Comparison of ENCODE assay signal across 9 mouse cellular contexts in the genomic region with DNA sequence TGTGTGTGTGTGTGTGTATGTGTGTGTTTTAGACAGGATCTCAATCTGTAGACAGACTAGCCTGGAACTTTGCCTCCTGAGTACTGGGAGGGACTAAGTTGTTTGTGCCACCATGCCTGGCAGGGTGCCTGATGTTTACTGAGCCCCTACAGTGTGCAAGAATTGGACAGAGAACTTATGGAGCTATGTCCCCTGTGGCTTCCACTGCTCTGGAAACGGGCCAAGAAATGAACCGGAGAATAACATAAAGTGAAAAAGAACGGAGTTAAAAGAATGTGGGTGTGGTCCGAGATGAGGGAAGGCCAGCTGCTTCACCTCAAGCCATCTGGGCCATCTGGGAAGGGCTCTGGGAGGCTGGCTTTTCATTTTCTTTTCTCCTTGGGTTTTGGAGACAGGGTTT. TPM values are rescaled to one million over a fixed set of nuclear protein-coding genes. Genes with fewer than 3 reads are reported as not detected.
DNase-seq lines count a peak whose midpoint lies in the region; ATAC-seq and TF ChIP-seq lines count a peak whose summit lies in the region.
"Had no signal": no experiment of that assay in that cellular context is flagged by ENCODE, and none has a peak within 500 bp of the region (broad histone marks: within the 10 kb centered on the region; RNA-seq: fewer than 3 reads in every experiment).

No protein-coding gene starts in this region.

- no peak overlapping the region for H3K4me2 ChIP-seq in lung, embryonic 14.5 days
- H3K4me2 ChIP-seq: liver, embryonic 13.5 days had no signal

- TF ChIP-seq CTCF in lung, embryonic 14.5 days (IDR thresholded peaks at IDR 0.05; ENCODE audit: low read depth), result no peak

- no peak overlapping the region for H3K9ac ChIP-seq in lung, embryonic 14.5 days
- H3K9ac ChIP-seq: liver, embryonic 13.5 days had no signal

- intact Hi-C loops in heart, postnatal 14 days (cut with DNase I), result loop anchor here (5.0 kb wide), 1 partner anchor 73 kb away; the partner anchor contains the start of genes Iqcd and Tpcn1

- 10% methylated on average over 4 of the region's 4 CpGs for WGBS in lung, embryonic 14.5 days

- no peak overlapping the region for H3K27ac ChIP-seq in lung, embryonic 14.5 days (ENCODE audit: low read depth)
- H3K27ac ChIP-seq: liver, embryonic 13.5 days had no signal

- H3K27me3 ChIP-seq in lung, embryonic 14.5 days (ENCODE audit: insufficient read depth, low read length), result no peaks in the 10 kb centered on the region

- DNase-seq in kidney, adult 11 months, result peak; percentile 29
- no peak for DNase-seq in kidney, adult 8-10 months
- peak; percentile 63 for DNase-seq in MN1 (ENCODE audit: low spot score)
- peak; percentile 48 to 61 for DNase-seq in heart, postnatal 14 days
- peak; percentile 93 for DNase-seq in lung, embryonic 14.5 days
- DNase-seq in right cerebral cortex, adult 18-20 months, result no peak
- DNase-seq: liver, embryonic 13.5 days had no signal

- H3K4me3 ChIP-seq in lung, embryonic 14.5 days (ENCODE audit: low read depth, low read length), result no peak overlapping the region
- H3K4me3 ChIP-seq: liver, embryonic 13.5 days had no signal

- ATAC-seq in lung, embryonic 14.5 days (ENCODE audit: insufficient read depth), result peak; percentile 55
- no peak for ATAC-seq in erythroblast, adult 5-6 weeks (replicated peaks; ENCODE audit: low FRiP score, poor library complexity, severe bottlenecking)
- no peak for ATAC-seq in CD4-positive, CD25-positive, alpha-beta regulatory T cell, adult 4 months

- peaks cover 14% of the 10 kb centered on the region for H3K4me1 ChIP-seq in lung, embryonic 14.5 days (ENCODE audit: insufficient read depth)

- no peaks in the 10 kb centered on the region for H3K9me3 ChIP-seq in lung, embryonic 14.5 days (ENCODE audit: low read depth, low read length)
- H3K9me3 ChIP-seq: liver, embryonic 13.5 days had no signal

- no peaks in the 10 kb centered on the region for H3K36me3 ChIP-seq in lung, embryonic 14.5 days (ENCODE audit: insufficient read depth)

RNA-seq across cellular contexts. Expression of gene Slc8b1, which starts 3.8 kb away (rescaled TPM):
- total RNA-seq in heart, postnatal 14 days (2021), result 10 to 100 TPM in 1 of 2 experiments, 1 to 10 TPM in 1; 8.7 to 16.4 TPM
- 2.7 and 3.6 TPM in 2 replicates for polyA plus RNA-seq in lung, embryonic 14.5 days (2014; fragmentation: Nextera tagmentation; extraction: Ambion mirVana)
- total RNA-seq in erythroblast, adult 5-6 weeks (2015; ENCODE audit: low replicate concordance), result 14.2 and 17.1 TPM in 2 replicates
- 6.1 and 8.4 TPM in 2 replicates for total RNA-seq in erythroblast, adult 5-6 weeks (2017; ENCODE audit: low replicate concordance)
- polyA plus RNA-seq in CD4-positive, CD25-positive, alpha-beta regulatory T cell, adult 4 months (2017; shearing (Covaris generic)), result 10 to 100 TPM in 1 of 2 experiments, 1 to 10 TPM in 1; 6.4 to 11.7 TPM

RNA-seq across cellular contexts. Expression of gene Plbd2, which starts 11.3 kb away (rescaled TPM):
- total RNA-seq in heart, postnatal 14 days (2021), result 10 to 100 TPM; 37.5 to 42.2 TPM
- polyA plus RNA-seq in lung, embryonic 14.5 days (2014; fragmentation: Nextera tagmentation; extraction: Ambion mirVana), result 46.3 and 49.6 TPM in 2 replicates
- 1.7 and 7.7 TPM in 2 replicates for total RNA-seq in erythroblast, adult 5-6 weeks (2015; ENCODE audit: low replicate concordance)
- total RNA-seq in erythroblast, adult 5-6 weeks (2017; ENCODE audit: low replicate concordance), result 1.4 and 3.8 TPM in 2 replicates
- polyA plus RNA-seq in CD4-positive, CD25-positive, alpha-beta regulatory T cell, adult 4 months (2017; shearing (Covaris generic)), result 1 to 10 TPM; 4.5 to 5.1 TPM

RNA-seq across cellular contexts. Expression of gene Sds, which starts 38.4 kb away (rescaled TPM):
- not detected for total RNA-seq in heart, postnatal 14 days (2021)
- not detected in 2 replicates for polyA plus RNA-seq in lung, embryonic 14.5 days (2014; fragmentation: Nextera tagmentation; extraction: Ambion mirVana)
- not detected in 2 replicates for total RNA-seq in erythroblast, adult 5-6 weeks (2015; ENCODE audit: low replicate concordance)
- not detected in 2 replicates for total RNA-seq in erythroblast, adult 5-6 weeks (2017; ENCODE audit: low replicate concordance)
- polyA plus RNA-seq in CD4-positive, CD25-positive, alpha-beta regulatory T cell, adult 4 months (2017; shearing (Covaris generic)), result not detected
- polyA plus RNA-seq: liver, embryonic 13.5 days had no signal

RNA-seq across cellular contexts. Expression of gene Sdsl, which starts 42.1 kb away (rescaled TPM):
- 10 to 100 TPM in 1 of 2 experiments, 1 to 10 TPM in 1; 8.7 to 10.9 TPM for total RNA-seq in heart, postnatal 14 days (2021)
- 3.3 and 4.7 TPM in 2 replicates for polyA plus RNA-seq in lung, embryonic 14.5 days (2014; fragmentation: Nextera tagmentation; extraction: Ambion mirVana)
- not detected in 2 replicates for total RNA-seq in erythroblast, adult 5-6 weeks (2015; ENCODE audit: low replicate concordance)
- total RNA-seq in erythroblast, adult 5-6 weeks (2017; ENCODE audit: low replicate concordance), result 3.4 and 3.9 TPM in 2 replicates
- polyA plus RNA-seq in CD4-positive, CD25-positive, alpha-beta regulatory T cell, adult 4 months (2017; shearing (Covaris generic)), result not detected

Comparison
In these comparisons a context has a peak if more than half of its experiments do, and no peak if none do; other contexts are left out.
1. DNase-seq: peak in kidney, adult 11 months (single experiment), MN1 (single experiment), heart, postnatal 14 days (2 of 2) and lung, embryonic 14.5 days (single experiment); none in kidney, adult 8-10 months (0 of 2) and right cerebral cortex, adult 18-20 months (single experiment).
2. RNA of gene Plbd2, which starts 11.3 kb away (total RNA-seq): 37.5 to 42.2 TPM in heart, postnatal 14 days; 1.4 to 7.7 TPM in erythroblast, adult 5-6 weeks; every median in the first group is over 4 times any median in the second.